ENCODE assay signal across 28 mouse cellular contexts in the genomic region with DNA sequence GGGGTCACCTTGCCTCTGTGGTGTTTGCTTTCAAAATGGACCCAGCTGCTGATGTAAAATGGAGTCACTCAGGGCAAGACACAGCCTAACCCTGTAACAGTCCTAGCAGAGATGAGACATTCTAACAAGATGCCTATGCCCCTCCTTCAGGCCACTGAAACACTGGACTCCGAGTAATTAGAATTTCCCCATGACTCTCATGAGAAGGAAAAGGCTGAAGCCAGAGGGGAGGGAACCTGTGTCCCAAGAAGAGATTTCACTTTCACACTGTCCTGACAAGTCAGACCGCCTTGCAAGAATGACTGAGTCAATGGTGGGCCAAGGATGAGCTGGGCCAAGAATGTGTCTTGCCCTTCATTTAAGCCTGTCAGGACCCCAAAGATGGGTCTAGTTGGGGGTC.
"Had no signal": no experiment of that assay in that cellular context is flagged by ENCODE, and none has a peak within 500 bp of the region (broad histone marks: within the 10 kb centered on the region; RNA-seq: fewer than 3 reads in every experiment).

No protein-coding gene starts in this region.

- H3K27ac ChIP-seq: embryonic facial prominence, embryonic 10.5 days; embryonic facial prominence, embryonic 12.5 days; embryonic facial prominence, embryonic 13.5 days; embryonic facial prominence, embryonic 15.5 days; forebrain, embryonic 10.5 days; forebrain, embryonic 12.5 days; forebrain, embryonic 13.5 days; forebrain, embryonic 15.5 days; gastrocnemius, adult 2 months had no signal

- H3K27me3 ChIP-seq: embryonic facial prominence, embryonic 12.5 days; forebrain, embryonic 12.5 days; forebrain, embryonic 13.5 days; forebrain, embryonic 15.5 days had no signal

- ATAC-seq: forebrain, embryonic 13.5 days; forebrain, embryonic 14.5 days; forebrain, embryonic 15.5 days; forebrain, embryonic 16.5 days; forebrain, postnatal 0 days had no signal

- H3K36me3 ChIP-seq: embryonic facial prominence, embryonic 10.5 days; embryonic facial prominence, embryonic 12.5 days; embryonic facial prominence, embryonic 13.5 days; embryonic facial prominence, embryonic 15.5 days; forebrain, embryonic 10.5 days; forebrain, embryonic 12.5 days; forebrain, embryonic 15.5 days had no signal

- H3K4me1 ChIP-seq: embryonic facial prominence, embryonic 12.5 days; forebrain, embryonic 10.5 days; forebrain, embryonic 12.5 days; forebrain, embryonic 13.5 days; forebrain, embryonic 15.5 days had no signal

- H3K9me3 ChIP-seq: embryonic facial prominence, embryonic 10.5 days; embryonic facial prominence, embryonic 12.5 days; embryonic facial prominence, embryonic 13.5 days; embryonic facial prominence, embryonic 15.5 days; forebrain, embryonic 10.5 days; forebrain, embryonic 12.5 days; forebrain, embryonic 13.5 days; forebrain, embryonic 15.5 days had no signal

- DNase-seq: cerebellum, adult 18-20 months; cerebellum, adult 2 months; cerebellum, adult 8-10 months; cerebellum, adult 9-10 months; cerebellum, adult 9-11 months; cerebellum, postnatal 10 days; cerebellum, postnatal 14 days; cerebellum, postnatal 25 days; cerebellum, postnatal 36 days; embryo, embryonic 11 days; forebrain, postnatal 0 days; gastrocnemius, adult 2 months; gastrocnemius, postnatal 10 days; gastrocnemius, postnatal 14 days; gastrocnemius, postnatal 25 days; gastrocnemius, postnatal 36 days; heart, adult 18-20 months had no signal

- H3K4me3 ChIP-seq: embryonic facial prominence, embryonic 10.5 days; embryonic facial prominence, embryonic 12.5 days; embryonic facial prominence, embryonic 13.5 days; embryonic facial prominence, embryonic 15.5 days; erythroblast, embryonic 14.5 days; forebrain, embryonic 10.5 days; forebrain, embryonic 12.5 days; forebrain, embryonic 13.5 days; forebrain, embryonic 15.5 days; gastrocnemius, adult 2 months had no signal

- H3K9ac ChIP-seq: embryonic facial prominence, embryonic 12.5 days; embryonic facial prominence, embryonic 13.5 days; embryonic facial prominence, embryonic 15.5 days; forebrain, embryonic 12.5 days; forebrain, embryonic 13.5 days; forebrain, embryonic 15.5 days; forebrain, postnatal 0 days had no signal

- H3K4me2 ChIP-seq: embryonic facial prominence, embryonic 12.5 days; embryonic facial prominence, embryonic 13.5 days; embryonic facial prominence, embryonic 15.5 days; forebrain, embryonic 12.5 days; forebrain, embryonic 13.5 days; forebrain, embryonic 15.5 days had no signal
